Mouse (Mus musculus) inflammation-experienced regulatory T-cells, adult 6 months (primary cell): ENCODE data around the gene Plcg1. TPM values are rescaled to one million over a fixed set of nuclear protein-coding genes. Genes with fewer than 3 reads are reported as not detected.

Experiments
- ATAC-seq: one replicate; pipeline ENCODE4 v1.8.0; 2017
- polyA plus RNA-seq, 3 experiments: library from polyadenylated mRNA; unstranded; fragments of 100-300 nt; shearing (Covaris generic); gene quantifications; one replicate each; pipeline ENCODE4 v1.2.1; 2017

Plcg1 gene
- polyA plus RNA-seq, 3 experiments from 2014 or later: 40.1 to 81.0 (median 60.7) TPM

DNA sequence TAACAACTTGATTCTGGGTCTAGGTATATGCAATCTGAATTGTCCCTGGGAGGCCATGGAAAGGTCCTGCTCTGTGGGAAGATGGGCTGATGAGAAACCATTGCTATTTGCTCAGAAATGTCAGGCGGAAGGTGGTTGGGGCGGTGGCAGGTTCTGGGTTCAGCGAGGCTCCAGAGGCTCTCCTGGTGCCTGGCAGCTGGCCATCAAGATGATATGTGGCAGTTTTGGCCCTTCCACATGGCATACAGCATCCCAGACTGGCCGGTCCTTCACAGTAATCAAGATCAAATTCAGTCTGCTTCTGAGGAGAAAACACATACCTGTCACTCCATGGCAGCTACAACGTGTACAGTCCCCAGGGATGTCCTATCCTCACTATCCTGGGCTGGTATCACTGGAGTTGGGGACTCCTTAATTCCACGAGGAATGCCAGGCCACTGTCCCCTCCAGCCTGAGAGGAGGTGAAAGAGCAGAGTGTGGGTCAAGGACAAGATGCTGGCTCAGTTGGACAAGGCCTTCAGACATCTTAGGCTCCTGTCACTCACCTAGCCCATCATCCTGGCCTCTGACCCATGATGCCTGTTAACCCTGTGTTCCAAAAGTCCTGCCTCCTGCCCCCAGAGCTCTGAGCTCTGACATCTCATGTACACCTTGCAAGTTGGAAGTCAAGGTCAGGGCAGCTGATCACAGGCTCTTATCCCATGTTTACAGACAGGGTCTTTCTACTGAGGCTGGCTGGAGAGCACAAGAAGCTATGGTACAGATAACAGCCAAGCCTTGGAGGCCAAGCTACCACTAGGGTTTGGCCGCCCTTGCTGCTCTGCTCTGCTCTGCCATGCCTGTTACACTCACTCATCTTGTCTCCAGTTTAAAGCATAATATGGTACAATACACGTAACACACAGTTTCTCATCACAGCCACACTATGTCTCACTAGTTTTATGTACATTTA, 40.5 kb downstream of the Plcg1 start:
- no peak for ATAC-seq

GRCm38 (mm10) chr2:160778034-160778433, 46.9 kb downstream of the Plcg1 start:
- ATAC-seq: no peak

- ATAC-seq: no peak
Measured at GRCm38 (mm10) chr2:160780154-160780833, 49.2 kb downstream of the Plcg1 start.

DNA sequence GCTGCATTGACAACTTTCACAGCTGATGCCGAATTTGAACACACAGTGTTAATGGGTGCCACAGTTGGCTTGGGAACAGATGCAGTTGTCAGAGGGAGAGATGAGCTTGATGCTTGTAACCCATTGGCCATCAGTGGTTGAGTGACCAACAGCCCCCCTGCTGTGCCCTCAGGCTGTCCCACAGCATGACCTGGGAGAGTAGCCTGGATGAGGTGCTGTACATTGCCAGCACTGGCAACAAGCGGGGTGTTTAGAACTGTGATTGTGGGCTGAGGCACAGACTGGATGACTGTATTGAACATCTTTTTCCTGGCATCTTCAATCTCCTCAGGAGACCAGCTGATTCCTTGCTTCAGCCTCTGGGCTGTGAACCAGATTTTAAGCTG, 49.7 kb downstream of the Plcg1 start:
- no peak for ATAC-seq

- no peak for ATAC-seq
Measured at GRCm38 (mm10) chr2:160786333-160786732, 55.2 kb downstream of the Plcg1 start.

- no peak for ATAC-seq
Measured at GRCm38 (mm10) chr2:160789046-160789445, 57.9 kb downstream of the Plcg1 start.

GRCm38 (mm10) chr2:160789741-160790140, 58.6 kb downstream of the Plcg1 start:
- no peak for ATAC-seq

DNA sequence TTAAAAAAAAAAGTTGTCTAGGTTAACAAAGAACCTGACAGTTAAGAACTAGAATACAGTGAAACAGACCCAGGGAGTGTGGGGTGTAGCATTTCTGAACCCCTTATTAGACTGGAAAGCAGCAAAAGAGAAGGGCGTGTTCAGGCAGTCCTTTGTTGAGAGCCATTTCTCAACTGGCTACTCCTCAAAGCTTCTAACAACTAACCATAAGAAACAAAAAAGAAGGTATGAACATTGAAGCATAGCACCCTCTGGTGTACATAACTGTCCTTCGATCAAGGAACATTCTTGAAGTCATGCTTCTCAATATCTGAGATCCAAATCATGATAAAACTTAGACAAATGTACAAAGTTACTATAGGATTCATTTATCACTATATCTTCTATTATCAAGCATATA, 62.0 kb downstream of the Plcg1 start:
- ATAC-seq: peak; percentile 84

GRCm38 (mm10) chr2:160796973-160797372, 65.9 kb downstream of the Plcg1 start:
- peak; percentile 55 for ATAC-seq

DNA sequence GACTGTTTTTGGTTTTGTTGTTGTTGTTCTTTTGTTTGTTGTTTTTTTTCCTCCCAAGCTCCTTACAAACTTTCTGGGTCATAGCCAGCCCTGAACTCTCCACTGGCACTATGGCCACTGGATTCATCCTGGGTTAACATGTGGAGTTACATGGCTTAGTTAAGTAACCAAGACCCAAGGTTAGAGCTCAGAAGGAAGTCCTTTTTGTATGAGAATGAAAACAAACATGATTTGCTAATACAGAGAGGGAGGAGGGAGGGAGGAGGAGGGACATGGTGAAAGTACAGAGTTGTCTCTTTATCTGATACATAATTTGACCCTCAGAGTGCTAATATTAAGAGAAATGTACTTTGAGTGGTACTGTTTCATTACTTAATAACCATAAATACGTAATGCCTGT, 67.1 kb downstream of the Plcg1 start:
- no peak for ATAC-seq

DNA sequence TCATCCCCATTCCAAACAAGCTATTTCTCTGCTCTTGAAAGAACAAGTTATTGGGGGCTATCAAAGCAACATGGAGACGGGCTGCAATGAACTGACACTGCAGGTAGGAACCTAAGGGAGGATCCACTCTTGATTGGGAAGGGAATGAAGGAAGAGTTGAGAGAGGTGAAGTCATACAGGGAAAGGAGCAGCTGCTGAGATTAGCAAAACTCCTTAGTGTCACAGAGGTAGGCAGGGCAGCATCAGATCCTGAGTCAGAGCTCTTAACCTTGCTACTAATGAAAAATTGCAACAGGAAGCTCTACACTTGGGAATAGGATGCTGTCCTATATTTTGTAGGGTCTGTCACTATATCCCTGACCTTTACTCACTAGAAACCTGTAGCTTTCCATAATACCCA, 69.9 kb downstream of the Plcg1 start:
- no peak for ATAC-seq

GRCm38 (mm10) chr2:160802326-160802725, 71.2 kb downstream of the Plcg1 start:
- ATAC-seq: no peak

DNA sequence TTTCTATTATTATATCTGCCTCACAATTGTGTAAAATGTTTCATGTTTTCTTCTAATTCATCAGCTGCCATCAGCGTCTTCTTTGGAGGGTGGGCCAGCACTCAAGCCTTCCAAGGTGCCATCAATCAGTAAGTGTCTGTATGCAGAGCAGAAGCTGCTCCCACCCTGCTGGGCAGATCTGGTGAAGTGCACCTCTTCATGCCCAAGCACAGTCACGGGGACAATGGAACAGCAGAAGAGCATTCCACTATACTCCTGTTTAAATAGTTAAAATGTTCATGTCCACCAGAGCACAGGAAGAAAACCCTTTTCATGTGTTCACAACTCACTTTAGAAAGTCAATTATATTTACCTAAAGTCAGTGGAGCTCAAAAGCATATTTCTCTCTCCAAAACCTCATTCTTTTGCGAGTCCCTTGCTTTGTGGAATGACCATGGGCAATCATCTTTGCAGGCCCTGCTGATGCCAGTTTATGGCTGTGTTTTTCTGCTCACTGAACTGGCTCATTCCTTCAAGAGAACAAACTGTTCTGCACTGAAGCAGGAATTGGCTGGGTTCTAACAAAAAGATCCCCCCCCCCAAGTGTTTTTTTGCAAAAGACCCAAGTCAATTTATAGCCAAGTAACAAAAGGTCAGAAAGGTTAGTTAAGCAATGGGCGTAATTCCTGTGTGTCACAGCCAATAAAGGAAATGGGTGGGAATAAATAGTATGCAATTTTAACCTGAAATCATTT, 73.9 kb downstream of the Plcg1 start:
- no peak for ATAC-seq

DNA sequence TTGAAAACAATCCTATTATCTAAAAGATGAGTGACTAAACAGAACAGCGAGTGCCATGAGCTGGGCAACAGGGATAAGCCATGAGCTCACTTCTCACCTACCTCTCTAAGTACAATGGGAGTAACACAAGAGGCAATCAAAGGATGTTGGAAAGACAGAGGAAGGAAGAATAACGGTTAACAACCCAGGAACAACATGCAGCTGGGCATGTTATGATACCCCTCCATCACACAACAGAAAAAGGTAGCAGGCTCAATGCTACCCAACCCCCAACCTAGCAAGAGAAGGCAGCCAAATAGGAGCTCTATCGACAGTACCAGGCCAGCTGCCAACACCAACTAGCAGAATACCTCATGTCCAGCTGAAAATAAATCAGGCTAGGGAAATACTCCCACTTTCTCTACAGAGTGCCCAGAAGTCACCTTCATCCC, 75.0 kb downstream of the Plcg1 start:
- ATAC-seq: no peak

- no peak for ATAC-seq
Measured at GRCm38 (mm10) chr2:160810376-160810775, 79.3 kb downstream of the Plcg1 start.

DNA sequence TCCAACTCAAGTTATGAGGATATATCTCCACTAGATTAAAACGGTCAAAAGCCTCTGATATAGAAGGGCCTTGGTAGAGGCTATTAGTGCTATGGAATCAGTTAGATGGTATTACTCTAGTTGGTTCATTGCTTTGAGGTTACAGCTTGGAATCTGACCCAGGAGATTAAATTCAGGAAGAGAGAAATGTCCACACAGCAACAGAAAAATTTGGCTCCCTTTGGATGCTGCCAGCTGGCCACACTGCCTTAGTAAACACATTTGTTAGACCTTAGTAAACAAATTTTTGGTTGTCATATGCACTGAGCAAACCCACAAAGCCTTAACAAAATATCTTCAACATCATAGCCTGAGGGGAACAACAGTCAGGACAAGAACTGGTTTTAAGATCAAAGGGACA, 79.7 kb downstream of the Plcg1 start:
- ATAC-seq: no peak

Other genes starting within 250 kb of the Plcg1 start
- gene Top1, start 85.4 kb upstream of the Plcg1 start, polyA plus RNA-seq: 10 to 100 TPM; 84.6 to 91.2 (median 89.9) TPM
- gene Zhx3, start 141.7 kb downstream of the Plcg1 start, polyA plus RNA-seq: 10 to 100 TPM in 1 of 3 experiments, 1 to 10 TPM in 2; 4.8 to 10.6 (median 8.1) TPM
- gene Lpin3, start 149.4 kb downstream of the Plcg1 start, polyA plus RNA-seq: under 1 TPM; 0.19 to 0.33 (median 0.24) TPM
- not detected for gene Emilin3, start 181.0 kb downstream of the Plcg1 start, polyA plus RNA-seq